Mouse (Mus musculus): ENCODE data around the gene Abr.

GRCm38 (mm10) chr11:76472617-76473016 is 149.5 kb downstream of the Abr start:
- TF ChIP-seq POLR2A (IDR thresholded peaks at IDR 0.05; ENCODE audit: low read depth, low read length) = no peak
- TF ChIP-seq CTCF (IDR thresholded peaks at IDR 0.05; ENCODE audit: extremely low read depth, insufficient read length, insufficient replicate concordance, low read depth, low read length) = no peak
